Mouse (Mus musculus) spleen, adult 2 months (tissue): ENCODE data around the gene Cygb. TPM values are rescaled to one million over a fixed set of nuclear protein-coding genes. Genes with fewer than 3 reads are reported as not detected.
"Not testable (repeated sequence)": the region's sequence is repeated elsewhere in the genome, so short reads cannot be mapped to it uniquely, and the experiment has no call there.

Experiments
- DNase-seq, 2 experiments: peaks; one replicate each; pipeline versions ENCODE4 v3.0.0 to v3.0.0-alpha.2; 2012 to 2021; ENCODE audit warnings: low spot score in 2 of 2, low read depth in 1 of 2
- H3K27ac ChIP-seq: fragments of 200-500 bp; 2 replicates; pipeline ENCODE4 v1.5.1; 2012; ENCODE audit warnings: low read length, inconsistent platforms; ENCODE audit not compliant: insufficient read depth
- H3K27me3 ChIP-seq: fragments of 200-500 bp; 2 replicates; pipeline ENCODE4 v1.6.1; 2012; ENCODE audit warnings: mild to moderate bottlenecking, moderate library complexity, low read length, inconsistent platforms; ENCODE audit not compliant: control insufficient read depth, insufficient read depth
- H3K36me3 ChIP-seq: fragments of 200-500 bp; 2 replicates; pipeline ENCODE4 v1.6.1; 2012; ENCODE audit warnings: mild to moderate bottlenecking, low read length, inconsistent platforms; ENCODE audit not compliant: control insufficient read depth, insufficient read depth
- H3K4me1 ChIP-seq: fragments of 200-500 bp; 2 replicates; pipeline ENCODE4 v1.6.1; 2011; ENCODE audit warnings: inconsistent platforms; ENCODE audit not compliant: control insufficient read depth, insufficient read depth, insufficient read length
- H3K4me3 ChIP-seq: fragments of 200-500 bp; 2 replicates; pipeline ENCODE4 v1.5.1; 2011; ENCODE audit warnings: mild to moderate bottlenecking, inconsistent platforms; ENCODE audit not compliant: insufficient read depth, insufficient read length; ENCODE audit errors: extremely low read depth
- CTCF ChIP-seq: fragments of 200-500 bp; IDR thresholded peaks from 2 replicates; pipeline ENCODE4 v1.5.1; 2011; ENCODE audit warnings: mild to moderate bottlenecking, inconsistent platforms; ENCODE audit not compliant: insufficient read depth, insufficient read length, insufficient replicate concordance; ENCODE audit errors: extremely low read depth
- POLR2A ChIP-seq: fragments of 200-500 bp; IDR thresholded peaks from 2 replicates; pipeline ENCODE4 v1.6.1; 2011; ENCODE audit warnings: low read depth, low read length, inconsistent platforms
- WGBS: fragments of 180-500 bp; shearing (Covaris S2); methylation state at CpG from one replicate; pipeline ENCODE4 v1.1.7; 2018; 5-methylcytosine and 5-hydroxymethylcytosine counted together
- polyA plus RNA-seq: library from polyadenylated mRNA; depleted of rRNA; stranded (reverse); fragments of >200 nt; gene quantifications from 2 replicates; pipeline ENCODE4 v1.2.3, GENCODE M21; 2012

Gene Cygb
- polyA plus RNA-seq, 1 experiment, result 14.2 TPM

- H3K27ac ChIP-seq, result no peak overlapping the region
- no peaks in the 10 kb centered on the region for H3K27me3 ChIP-seq
- no peaks in the 10 kb centered on the region for H3K36me3 ChIP-seq
- WGBS, result 58% methylated on average over 5 of the region's 5 CpGs
- no peak for DNase-seq
- no peak overlapping the region for H3K4me3 ChIP-seq
- TF ChIP-seq POLR2A (no peak), CTCF (peak; percentile 14; the same call in 1 of the 2 replicates)
- no peaks in the 10 kb centered on the region; the same call in 1 of the 2 replicates for H3K4me1 ChIP-seq
Observed at GRCm38 (mm10) chr11:116641168-116641567, 12.9 kb downstream of the Cygb start.

GRCm38 (mm10) chr11:116636607-116637006 lies 17.5 kb downstream of the Cygb start:
- H3K27me3 ChIP-seq, H3K4me3 ChIP-seq, H3K27ac ChIP-seq, DNase-seq, H3K4me1 ChIP-seq, H3K36me3 ChIP-seq: not testable (repeated sequence)
- 68% methylated on average over 8 of the region's 8 CpGs for WGBS

- Histone ChIP-seq H3K27me3 (no peaks in the 10 kb centered on the region), H3K4me3 (no peak overlapping the region), H3K36me3 (no peaks in the 10 kb centered on the region), H3K4me1 (no peaks in the 10 kb centered on the region), H3K27ac (no peak overlapping the region)
- TF ChIP-seq POLR2A (no peak), CTCF (no peak)
- WGBS, result 91% methylated on average over 10 of the region's 10 CpGs
- no peak for DNase-seq
Observed at GRCm38 (mm10) chr11:116632962-116633361, 21.2 kb downstream of the Cygb start.

- no peaks in the 10 kb centered on the region for H3K27me3 ChIP-seq
- H3K36me3 ChIP-seq, result no peaks in the 10 kb centered on the region
- H3K4me1 ChIP-seq, result no peaks in the 10 kb centered on the region; the same call in 1 of the 2 replicates
- 59% methylated on average over 12 of the region's 12 CpGs for WGBS
- H3K27ac ChIP-seq, result no peak overlapping the region
- no peak overlapping the region for H3K4me3 ChIP-seq
- TF ChIP-seq CTCF, result no peak
- TF ChIP-seq POLR2A, result no peak
- DNase-seq, result no peak
Observed at GRCm38 (mm10) chr11:116630171-116630965, 23.7 kb downstream of the Cygb start.

GRCm38 (mm10) chr11:116629472-116629871 lies 24.6 kb downstream of the Cygb start:
- no peaks in the 10 kb centered on the region; the same call in 1 of the 2 replicates for H3K4me1 ChIP-seq
- WGBS, result 89% methylated on average over 6 of the region's 6 CpGs

GRCm38 (mm10) chr11:116628712-116629111 lies 25.4 kb downstream of the Cygb start:
- WGBS, result 59% methylated on average over 9 of the region's 9 CpGs
- peak; percentile 90; the same call in 1 of the 2 replicates for TF ChIP-seq CTCF
- TF ChIP-seq POLR2A, result no peak
- Histone ChIP-seq H3K27ac (no peak overlapping the region), H3K36me3 (no peaks in the 10 kb centered on the region), H3K4me1 (no peaks in the 10 kb centered on the region; the same call in 1 of the 2 replicates), H3K27me3 (no peaks in the 10 kb centered on the region), H3K4me3 (no peak overlapping the region)
- peak; percentile 69 to 84 for DNase-seq

More at GRCm38 (mm10) chr11:116629472-116629871, 24.6 kb downstream of the Cygb start:
- Histone ChIP-seq H3K4me3 (no peak overlapping the region), H3K27me3 (no peaks in the 10 kb centered on the region), H3K27ac (no peak overlapping the region), H3K36me3 (no peaks in the 10 kb centered on the region)
- no peak for DNase-seq
- TF ChIP-seq CTCF (no peak), POLR2A (no peak)
